Mouse (Mus musculus): ENCODE measurements around the gene Olfr733. TPM values are rescaled to one million over a fixed set of nuclear protein-coding genes. Genes with fewer than 3 reads are reported as not detected.

Gene Olfr733
- not detected in 2 replicates for total RNA-seq (2017)

DNA sequence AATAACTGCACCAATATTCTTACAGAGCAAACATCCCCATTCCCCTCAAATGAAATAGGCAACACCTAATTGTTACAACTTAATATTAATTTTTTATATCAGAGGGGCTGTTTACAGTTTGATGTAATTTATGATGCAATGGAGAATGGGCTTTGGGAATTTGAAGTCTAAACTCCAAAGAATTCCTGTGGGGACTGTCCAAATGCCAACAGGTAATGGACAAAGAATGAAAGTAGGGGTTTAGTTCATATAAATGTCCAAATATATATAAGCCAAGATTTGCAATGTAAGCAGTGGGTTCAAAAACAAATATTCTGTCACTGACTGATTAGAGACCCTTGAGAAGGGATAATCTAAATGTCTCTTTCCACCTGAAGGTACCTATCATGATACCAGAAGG is at the start of gene Olfr733:
TSS of gene Olfr733 (minus strand) at position 101 of the 400 bp plus-strand sequence.
- no peak for ATAC-seq (replicated peaks; ENCODE audit: low read depth, poor library complexity, severe bottlenecking)

DNA sequence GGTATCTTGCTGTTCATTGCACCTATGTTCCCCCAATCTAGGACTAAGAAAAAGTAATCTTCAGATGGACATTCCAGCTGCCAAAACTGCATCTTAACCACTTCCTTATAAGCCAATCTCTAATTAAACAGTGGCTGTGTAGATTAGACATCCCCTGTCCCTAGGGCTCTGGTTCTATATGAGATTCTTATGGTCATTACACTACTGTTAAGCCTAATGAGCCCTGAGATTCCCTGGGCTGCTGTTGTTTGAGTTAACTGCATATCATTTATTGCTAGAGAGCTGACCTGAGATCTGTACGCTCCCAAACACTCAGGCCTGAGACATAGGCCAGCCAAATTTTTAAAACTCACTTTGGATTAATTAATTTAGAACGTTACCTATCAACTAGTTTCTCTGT is 47.5 kb upstream of the Olfr733 start, which contains the start of gene Olfr735:
TSS of gene Olfr735 (minus strand) at position 77 of the 400 bp plus-strand sequence.
- ATAC-seq (replicated peaks; ENCODE audit: low read depth, poor library complexity, severe bottlenecking) = no peak

DNA sequence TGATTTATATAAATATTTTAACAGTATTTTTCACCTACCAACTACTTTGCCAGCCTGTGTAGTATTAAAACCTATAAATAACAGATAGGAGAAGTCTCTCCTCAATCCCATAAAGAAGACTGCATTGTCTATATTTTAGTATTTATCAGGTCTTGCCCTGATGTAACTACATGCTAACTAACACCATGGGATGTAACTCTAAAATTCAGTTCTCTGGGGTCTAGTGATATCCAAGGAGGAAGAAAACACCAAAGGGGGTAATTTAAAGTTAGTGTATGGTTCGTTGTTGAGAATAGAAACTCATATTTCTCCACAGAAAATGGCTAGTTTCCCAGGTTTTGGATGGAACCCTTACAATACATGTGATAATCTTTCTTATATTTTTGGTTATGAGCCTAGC is 25.3 kb upstream of the Olfr733 start, which contains the start of gene Olfr734:
TSS of gene Olfr734 (minus strand) at position 101 of the 400 bp plus-strand sequence.
- ATAC-seq (replicated peaks; ENCODE audit: low read depth, poor library complexity, severe bottlenecking) = no peak

GRCm38 (mm10) chr14:50284106-50284505 is 17.2 kb downstream of the Olfr733 start, which contains the start of gene Olfr732:
Gene Olfr732 (minus strand): TSS chr14:50284206.
- ATAC-seq (replicated peaks; ENCODE audit: low read depth, poor library complexity, severe bottlenecking) = no peak

Other genes with a start within 250 kb of the Olfr733 start
- not detected in 2 replicates for gene Olfr726, start 210.6 kb downstream of the Olfr733 start, total RNA-seq (2017)
- not detected in 2 replicates for gene Olfr727, start 178.3 kb downstream of the Olfr733 start, total RNA-seq (2017)
- gene Olfr728, start 158.8 kb downstream of the Olfr733 start, total RNA-seq (2017) = not detected in 2 replicates
- gene Olfr729, start 148.6 kb downstream of the Olfr733 start, total RNA-seq (2017) = not detected in 2 replicates
- not detected in 2 replicates for gene Olfr730, start 113.3 kb downstream of the Olfr733 start, total RNA-seq (2017)
- not detected in 2 replicates for gene Olfr731, start 59.7 kb downstream of the Olfr733 start, total RNA-seq (2017)
- not detected in 2 replicates for gene Olfr732, start 17.3 kb downstream of the Olfr733 start, total RNA-seq (2017)
- gene Olfr734, start 25.2 kb upstream of the Olfr733 start, total RNA-seq (2017) = not detected in 2 replicates
- gene Olfr735, start 47.4 kb upstream of the Olfr733 start, total RNA-seq (2017) = not detected in 2 replicates
- gene Tlr11, start 56.4 kb upstream of the Olfr733 start, total RNA-seq (2017) = not detected in 2 replicates
- not detected in 2 replicates for gene Olfr736, start 79.6 kb upstream of the Olfr733 start, total RNA-seq (2017)
- gene Olfr738, start 106.0 kb upstream of the Olfr733 start, total RNA-seq (2017) = not detected in 2 replicates
- gene Olfr739, start 117.1 kb upstream of the Olfr733 start, total RNA-seq (2017) = not detected in 2 replicates
- gene Olfr740, start 144.0 kb upstream of the Olfr733 start, total RNA-seq (2017) = not detected in 2 replicates
- not detected in 2 replicates for gene Olfr741, start 171.2 kb upstream of the Olfr733 start, total RNA-seq (2017)
- not detected in 2 replicates for gene Olfr742, start 202.1 kb upstream of the Olfr733 start, total RNA-seq (2017)
- not detected in 2 replicates for gene Olfr743, start 220.3 kb upstream of the Olfr733 start, total RNA-seq (2017)

Data from common myeloid progenitor, adult 5-6 weeks (primary cell).